Mouse (Mus musculus) adrenal gland, adult 8-10 months (tissue): ENCODE measurements around the gene Dusp8. TPM values are rescaled to one million over a fixed set of nuclear protein-coding genes. Genes with fewer than 3 reads are reported as not detected.

Source experiments
- DNase-seq: peaks from one replicate; pipeline ENCODE4 v3.0.0; 2022
- total RNA-seq, 4 experiments: library from RNA; stranded (reverse); gene quantifications; 2 replicates each; pipeline ENCODE4 v1.2.4; 2022

Gene Dusp8
- total RNA-seq, 4 experiments from 2014 or later, result 4.6 to 18.1 (median 14.3) TPM

GRCm38 (mm10) chr7:142045344-142045743 is 50.3 kb downstream of the Dusp8 start:
- DNase-seq, result no peak

GRCm38 (mm10) chr7:142040756-142041155 is 54.9 kb downstream of the Dusp8 start:
- no peak for DNase-seq

GRCm38 (mm10) chr7:142037553-142038170 is 58.0 kb downstream of the Dusp8 start:
- DNase-seq, result no peak

GRCm38 (mm10) chr7:142035048-142035811 is 60.4 kb downstream of the Dusp8 start:
- DNase-seq, result no peak

GRCm38 (mm10) chr7:142034198-142034597 is 61.4 kb downstream of the Dusp8 start:
- DNase-seq, result no peak

- no peak for DNase-seq
Measured at GRCm38 (mm10) chr7:142030073-142030472, 65.6 kb downstream of the Dusp8 start.

Other genes starting within 250 kb of the Dusp8 start
- 10 to 100 TPM; 59.9 to 67.9 (median 62.6) TPM for gene Tollip, start 177.3 kb downstream of the Dusp8 start, total RNA-seq
- gene Brsk2, start 146.1 kb downstream of the Dusp8 start, total RNA-seq, result 1 to 10 TPM; 2.0 to 4.1 (median 3.6) TPM
- 10 to 100 TPM; 52.8 to 65.8 (median 57.6) TPM for gene Mob2, start 34.8 kb downstream of the Dusp8 start, total RNA-seq
- gene Gm45618, start 24.9 kb upstream of the Dusp8 start, total RNA-seq, result not detected
- gene Gm39115, start 40.2 kb upstream of the Dusp8 start, total RNA-seq, result not detected
- not detected for gene Gm45337, start 48.8 kb upstream of the Dusp8 start, total RNA-seq
- gene Gm29735, start 61.3 kb upstream of the Dusp8 start, total RNA-seq, result not detected
- not detected for gene Gm4553, start 69.9 kb upstream of the Dusp8 start, total RNA-seq
- gene Krtap5-2, start 80.2 kb upstream of the Dusp8 start, total RNA-seq, result not detected
- gene Gm10153, start 94.5 kb upstream of the Dusp8 start, total RNA-seq, result not detected
- gene Krtap5-3, start 105.5 kb upstream of the Dusp8 start, total RNA-seq, result not detected
- gene Gm7579, start 116.0 kb upstream of the Dusp8 start, total RNA-seq, result not detected
- gene Krtap5-5, start 134.1 kb upstream of the Dusp8 start, total RNA-seq, result not detected
- gene Gm40460, start 145.2 kb upstream of the Dusp8 start, total RNA-seq, result not detected
- not detected for gene Gm2431, start 162.5 kb upstream of the Dusp8 start, total RNA-seq
- gene Gm4559, start 178.5 kb upstream of the Dusp8 start, total RNA-seq, result not detected
- gene Krtap5-1, start 201.3 kb upstream of the Dusp8 start, total RNA-seq, result not detected
- gene Krtap5-4, start 207.7 kb upstream of the Dusp8 start, total RNA-seq, result not detected